Mouse (Mus musculus): ENCODE data around the gene Aldoc.

Gene Aldoc

GRCm38 (mm10) chr11:78332676-78333075, 9.9 kb downstream of the Aldoc start:
- in situ Hi-C loops (cut with MboI, MseI), result no loop called here

GRCm38 (mm10) chr11:78333992-78334391, 11.2 kb downstream of the Aldoc start:
- in situ Hi-C loops (cut with MboI, MseI), result no loop called here

GRCm38 (mm10) chr11:78337040-78337439, 14.3 kb downstream of the Aldoc start:
- in situ Hi-C loops (cut with MboI, MseI), result no loop called here

GRCm38 (mm10) chr11:78341702-78342101, 18.9 kb downstream of the Aldoc start:
- in situ Hi-C loops (cut with MboI, MseI), result no loop called here

GRCm38 (mm10) chr11:78343381-78344327, 20.9 kb downstream of the Aldoc start, which contains the start of gene Unc119:
TSS of gene Unc119 (plus strand) at chr11:78343482.
- in situ Hi-C loops (cut with MboI, MseI), result no loop called here

- in situ Hi-C loops (cut with MboI, MseI), result no loop called here
Measured at GRCm38 (mm10) chr11:78344328-78344889, 21.6 kb downstream of the Aldoc start.

GRCm38 (mm10) chr11:78344890-78345715, 22.3 kb downstream of the Aldoc start:
- in situ Hi-C loops (cut with MboI, MseI), result no loop called here

GRCm38 (mm10) chr11:78345801-78346200, 23.0 kb downstream of the Aldoc start:
- in situ Hi-C loops (cut with MboI, MseI), result no loop called here

- in situ Hi-C loops (cut with MboI, MseI), result no loop called here
Measured at GRCm38 (mm10) chr11:78346326-78347069, 23.7 kb downstream of the Aldoc start.

- in situ Hi-C loops (cut with MboI, MseI), result no loop called here
Measured at GRCm38 (mm10) chr11:78347070-78347754, 24.4 kb downstream of the Aldoc start.

- in situ Hi-C loops (cut with MboI, MseI), result no loop called here
Measured at GRCm38 (mm10) chr11:78347908-78348307, 25.1 kb downstream of the Aldoc start.

GRCm38 (mm10) chr11:78348474-78348873, 25.7 kb downstream of the Aldoc start:
- in situ Hi-C loops (cut with MboI, MseI), result no loop called here

GRCm38 (mm10) chr11:78349441-78350358, 26.9 kb downstream of the Aldoc start:
- in situ Hi-C loops (cut with MboI, MseI), result no loop called here

GRCm38 (mm10) chr11:78353081-78353480, 30.3 kb downstream of the Aldoc start:
- in situ Hi-C loops (cut with MboI, MseI), result no loop called here

- in situ Hi-C loops (cut with MboI, MseI), result no loop called here
Measured at GRCm38 (mm10) chr11:78354905-78355304, 32.1 kb downstream of the Aldoc start.

- in situ Hi-C loops (cut with MboI, MseI), result no loop called here
Measured at GRCm38 (mm10) chr11:78355471-78356238, 32.9 kb downstream of the Aldoc start.

GRCm38 (mm10) chr11:78358330-78359007, 35.7 kb downstream of the Aldoc start:
- in situ Hi-C loops (cut with MboI, MseI), result no loop called here

- in situ Hi-C loops (cut with MboI, MseI), result no loop called here
Measured at GRCm38 (mm10) chr11:78360125-78360788, 37.5 kb downstream of the Aldoc start.

Data from regulatory T cell (primary cell).